Comparison of ENCODE assay signal across 26 mouse cellular contexts in genomic region chr12:9169008-9169407, GRCm38 (mm10).
A peak's percentile ranks its signal among the peaks of the same experiment; 100 is the strongest.
DNase-seq lines count a peak whose midpoint lies in the region; ATAC-seq and TF ChIP-seq lines count a peak whose summit lies in the region.
"Had no signal": no experiment of that assay in that cellular context is flagged by ENCODE, and none has a peak within 500 bp of the region (broad histone marks: within the 10 kb centered on the region; RNA-seq: fewer than 3 reads in every experiment).

No protein-coding gene starts in this region.

- no peak overlapping the region for H3K27ac ChIP-seq in liver, embryonic 11.5 days (ENCODE audit: low read depth, low read length)
- no peak overlapping the region for H3K27ac ChIP-seq in liver, embryonic 12.5 days
- H3K27ac ChIP-seq in liver, postnatal 0 days (ENCODE audit: low read depth) = no peak overlapping the region
- H3K27ac ChIP-seq: heart, embryonic 13.5 days; hindbrain, embryonic 10.5 days; hindbrain, embryonic 15.5 days; layer of hippocampus, adult 2 months; lung, embryonic 15.5 days; midbrain, embryonic 10.5 days; midbrain, embryonic 15.5 days; neural tube, embryonic 15.5 days had no signal

- no peaks in the 10 kb centered on the region for H3K9me3 ChIP-seq in liver, embryonic 11.5 days (ENCODE audit: control insufficient read depth, low read length)
- H3K9me3 ChIP-seq in liver, embryonic 12.5 days (replicated peaks) = no peaks in the 10 kb centered on the region
- no peaks in the 10 kb centered on the region for H3K9me3 ChIP-seq in liver, postnatal 0 days (ENCODE audit: low read length)
- H3K9me3 ChIP-seq: heart, embryonic 13.5 days; hindbrain, embryonic 10.5 days; hindbrain, embryonic 15.5 days; lung, embryonic 15.5 days; midbrain, embryonic 10.5 days; midbrain, embryonic 15.5 days; neural tube, embryonic 15.5 days had no signal

- DNase-seq in kidney, adult 18-20 months = peak; percentile 9
- no peak for DNase-seq in kidney, postnatal 4 days
- DNase-seq in liver, embryonic 11.5 days (ENCODE audit: low spot score) = no peak
- no peak for DNase-seq in liver, postnatal 0 days
- no peak for DNase-seq in layer of hippocampus, adult 9-11 months
- DNase-seq: adrenal gland, adult 2 months; adrenal gland, postnatal 36 days; B cell, adult 2 months; cerebellum, adult 18-20 months; cerebellum, postnatal 10 days; forebrain, postnatal 0 days; heart, postnatal 10 days; left cerebral cortex, postnatal 4 days; retina, postnatal 1 day; right cerebral cortex, postnatal 14 days; thymus, postnatal 4 days had no signal

- H3K9ac ChIP-seq in liver, embryonic 11.5 days (ENCODE audit: low read depth, low read length) = no peak overlapping the region
- H3K9ac ChIP-seq in liver, embryonic 12.5 days = no peak overlapping the region
- H3K9ac ChIP-seq in liver, postnatal 0 days (replicated peaks) = no peak overlapping the region
- H3K9ac ChIP-seq: forebrain, postnatal 0 days; heart, embryonic 13.5 days; hindbrain, embryonic 15.5 days; lung, embryonic 15.5 days; midbrain, embryonic 15.5 days; neural tube, embryonic 15.5 days had no signal

- peak; percentile 57 for ATAC-seq in liver, embryonic 11.5 days (replicated peaks; ENCODE audit: low FRiP score)
- peak; percentile 64 for ATAC-seq in liver, embryonic 12.5 days
- ATAC-seq in liver, postnatal 0 days = peak; percentile 73
- ATAC-seq: forebrain, postnatal 0 days; midbrain, embryonic 15.5 days had no signal

- no peaks in the 10 kb centered on the region for H3K27me3 ChIP-seq in liver, embryonic 11.5 days (replicated peaks; ENCODE audit: control insufficient read depth, insufficient read depth, low read length)
- H3K27me3 ChIP-seq in liver, embryonic 12.5 days (replicated peaks) = no peaks in the 10 kb centered on the region
- no peaks in the 10 kb centered on the region for H3K27me3 ChIP-seq in liver, postnatal 0 days (ENCODE audit: insufficient read depth, low read length)
- H3K27me3 ChIP-seq: heart, embryonic 13.5 days; hindbrain, embryonic 15.5 days; lung, embryonic 15.5 days; midbrain, embryonic 15.5 days; neural tube, embryonic 15.5 days had no signal

- no peaks in the 10 kb centered on the region for H3K4me1 ChIP-seq in liver, embryonic 11.5 days (replicated peaks; ENCODE audit: control insufficient read depth, insufficient read depth, low read length)
- no peaks in the 10 kb centered on the region for H3K4me1 ChIP-seq in liver, embryonic 12.5 days
- H3K4me1 ChIP-seq in liver, postnatal 0 days (ENCODE audit: insufficient read depth) = no peaks in the 10 kb centered on the region
- H3K4me1 ChIP-seq: hindbrain, embryonic 10.5 days; hindbrain, embryonic 15.5 days; lung, embryonic 15.5 days; midbrain, embryonic 10.5 days; midbrain, embryonic 15.5 days had no signal

- H3K4me3 ChIP-seq in liver, embryonic 11.5 days (ENCODE audit: low read depth, low read length) = no peak overlapping the region
- H3K4me3 ChIP-seq in liver, embryonic 12.5 days = no peak overlapping the region
- no peak overlapping the region for H3K4me3 ChIP-seq in liver, postnatal 0 days (ENCODE audit: low read depth, low read length)
- H3K4me3 ChIP-seq: erythroblast, embryonic 14.5 days; heart, embryonic 13.5 days; hindbrain, embryonic 10.5 days; hindbrain, embryonic 15.5 days; layer of hippocampus, adult 2 months; lung, embryonic 15.5 days; midbrain, embryonic 10.5 days; midbrain, embryonic 15.5 days; neural tube, embryonic 15.5 days had no signal

- no peak for TF ChIP-seq EP300 in liver, postnatal 0 days (IDR thresholded peaks at IDR 0.05; ENCODE audit: low read depth)

- WGBS in liver, embryonic 11.5 days = 63% methylated on average over 3 of the region's 3 CpGs
- 54% methylated on average over 3 of the region's 3 CpGs for WGBS in liver, embryonic 12.5 days (ENCODE audit: insufficient replicate concordance)
- WGBS in liver, postnatal 0 days (ENCODE audit: insufficient replicate concordance) = 53% methylated on average over 3 of the region's 3 CpGs

- no peaks in the 10 kb centered on the region for H3K36me3 ChIP-seq in liver, embryonic 11.5 days (ENCODE audit: control insufficient read depth, insufficient read depth, low read length)
- no peaks in the 10 kb centered on the region for H3K36me3 ChIP-seq in liver, embryonic 12.5 days
- H3K36me3 ChIP-seq in liver, postnatal 0 days (replicated peaks; ENCODE audit: insufficient read depth, low read length) = no peaks in the 10 kb centered on the region
- H3K36me3 ChIP-seq: heart, embryonic 13.5 days; hindbrain, embryonic 10.5 days; hindbrain, embryonic 15.5 days; lung, embryonic 15.5 days; midbrain, embryonic 10.5 days; midbrain, embryonic 15.5 days; neural tube, embryonic 15.5 days had no signal

- TF ChIP-seq CTCF in liver, postnatal 0 days (IDR thresholded peaks at IDR 0.05; ENCODE audit: low read depth) = no peak

- no peak overlapping the region for H3K4me2 ChIP-seq in liver, embryonic 11.5 days
- H3K4me2 ChIP-seq in liver, embryonic 12.5 days = no peak overlapping the region
- no peak overlapping the region for H3K4me2 ChIP-seq in liver, postnatal 0 days (ENCODE audit: low read depth, low read length)
- H3K4me2 ChIP-seq: heart, embryonic 13.5 days; hindbrain, embryonic 15.5 days; lung, embryonic 15.5 days; midbrain, embryonic 15.5 days; neural tube, embryonic 15.5 days had no signal
